Mouse (Mus musculus) intestine, embryonic 16.5 days (tissue): Measurements from ENCODE around the gene Gm9611. TPM values are rescaled to one million over a fixed set of nuclear protein-coding genes. Genes with fewer than 3 reads are reported as not detected.
"Not testable (repeated sequence)": the region's sequence is repeated elsewhere in the genome, so short reads cannot be mapped to it uniquely, and the experiment has no call there.

Source experiments
- ATAC-seq: fragments of 200-750 bp; cut with Nextera tagmentation; 2 replicates; pipeline ENCODE4 v1.8.0; 2017; ENCODE audit warnings: moderate TSS enrichment, moderate library complexity
- H3K27ac ChIP-seq: fragments of 300-500 bp; sonication (generic); 2 replicates; pipeline ENCODE4 v1.5.1; 2014; ENCODE audit warnings: mild to moderate bottlenecking, low read length
- H3K27me3 ChIP-seq: fragments of 300-500 bp; sonication (generic); replicated peaks from 2 replicates; pipeline ENCODE4 v1.6.1; 2014; ENCODE audit warnings: low read length, control low read depth, mixed read lengths; ENCODE audit not compliant: control insufficient read depth, insufficient read depth
- H3K36me3 ChIP-seq: fragments of 300-500 bp; sonication (generic); 2 replicates; pipeline ENCODE4 v1.6.1; 2014; ENCODE audit warnings: low read length, control low read depth; ENCODE audit not compliant: control insufficient read depth, insufficient read depth
- H3K4me1 ChIP-seq: fragments of 300-500 bp; sonication (generic); 2 replicates; pipeline ENCODE4 v1.6.1; 2014; ENCODE audit warnings: low read length, control low read depth, mixed read lengths; ENCODE audit not compliant: control insufficient read depth, insufficient read depth
- H3K4me2 ChIP-seq: fragments of 300-500 bp; sonication (generic); 2 replicates; pipeline ENCODE4 v1.6.1; 2014; ENCODE audit warnings: low read depth, low read length, control low read depth
- H3K4me3 ChIP-seq: fragments of 300-500 bp; sonication (generic); 2 replicates; pipeline ENCODE4 v1.5.1; 2014; ENCODE audit warnings: mild to moderate bottlenecking, low read length
- H3K9ac ChIP-seq: fragments of 300-500 bp; sonication (generic); 2 replicates; pipeline ENCODE4 v1.6.1; 2014; ENCODE audit warnings: low read depth, low read length
- H3K9me3 ChIP-seq: fragments of 300-500 bp; sonication (generic); 2 replicates; pipeline ENCODE4 v1.6.1; 2016; ENCODE audit warnings: low read length, control low read depth; ENCODE audit not compliant: control insufficient read depth
- WGBS: fragments of 180-500 bp; shearing (Covaris S2); extraction: QIAGEN DNeasy Blood & Tissue Kit; methylation state at CpG from one replicate; pipeline ENCODE4 v1.1.7; 2014; 5-methylcytosine and 5-hydroxymethylcytosine counted together
- microRNA-seq: library from miRNA; unstranded; fragments of <30 nt; microRNA quantifications from one replicate; pipeline ENCODE4, GENCODE M21; 2016
- polyA plus RNA-seq: library from polyadenylated mRNA; unstranded; fragments of >200 nt; fragmentation: Nextera tagmentation; extraction: Ambion mirVana; gene quantifications from 2 replicates; pipeline ENCODE4 v1.2.1, GENCODE M21; 2015

Gene Gm9611
- not detected in 2 replicates for polyA plus RNA-seq

DNA sequence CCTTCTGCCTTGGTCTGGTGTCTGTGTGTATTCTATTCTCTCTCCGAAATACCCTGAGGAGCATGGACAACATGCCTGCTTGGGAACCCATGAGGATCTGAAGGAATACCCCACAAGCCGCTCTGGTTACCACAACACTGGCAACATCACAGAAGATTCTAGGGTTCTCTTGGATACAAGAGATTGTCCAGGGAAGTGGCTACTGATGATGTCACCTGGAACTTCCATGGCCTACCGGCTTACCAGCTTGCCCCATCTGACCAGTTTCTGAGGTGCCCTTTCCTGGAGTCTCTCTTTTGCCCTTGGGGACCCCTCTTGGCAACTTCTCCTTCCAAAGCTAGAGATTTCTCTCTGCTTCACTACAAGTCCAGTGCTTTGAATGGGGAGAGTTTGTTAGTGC, at the start of gene Gm9611:
Gene Gm9611 (minus strand): TSS at position 101 of the 400 bp plus-strand sequence.
- H3K4me2 ChIP-seq, H3K9me3 ChIP-seq, H3K27ac ChIP-seq, H3K4me1 ChIP-seq, ATAC-seq, H3K9ac ChIP-seq, H3K36me3 ChIP-seq, H3K27me3 ChIP-seq, H3K4me3 ChIP-seq: not testable (repeated sequence)
- no CpG with 5 or more reads among the region's 3 CpGs for WGBS

DNA sequence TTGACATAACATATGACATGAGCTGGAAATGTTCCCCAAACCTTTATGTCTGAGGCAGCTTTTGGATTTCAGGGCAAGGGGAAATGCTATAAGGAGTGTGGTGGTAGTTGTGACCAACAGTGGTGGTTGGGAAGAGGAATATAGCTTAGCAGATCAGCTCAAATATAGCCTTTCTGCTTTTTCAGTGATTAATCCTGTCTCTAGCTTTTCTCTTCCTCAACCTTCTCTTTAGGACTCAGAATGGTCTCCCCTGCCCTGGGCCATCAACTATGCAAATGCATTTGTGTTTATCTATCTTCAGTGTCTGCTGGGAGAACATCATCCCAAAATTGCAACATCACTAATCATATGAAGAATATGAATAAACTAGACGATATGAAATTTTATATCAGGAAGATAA, 12.8 kb upstream of the Gm9611 start, which contains the start of gene Gm7995:
Gene Gm7995 (plus strand): TSS at position 301 of the 400 bp plus-strand sequence.
- not testable (repeated sequence) for H3K27me3 ChIP-seq, H3K27ac ChIP-seq, H3K4me1 ChIP-seq, H3K9me3 ChIP-seq, ATAC-seq, H3K4me3 ChIP-seq, H3K4me2 ChIP-seq, H3K9ac ChIP-seq, H3K36me3 ChIP-seq
- WGBS = no CpG with 5 or more reads among the region's 1 CpGs

DNA sequence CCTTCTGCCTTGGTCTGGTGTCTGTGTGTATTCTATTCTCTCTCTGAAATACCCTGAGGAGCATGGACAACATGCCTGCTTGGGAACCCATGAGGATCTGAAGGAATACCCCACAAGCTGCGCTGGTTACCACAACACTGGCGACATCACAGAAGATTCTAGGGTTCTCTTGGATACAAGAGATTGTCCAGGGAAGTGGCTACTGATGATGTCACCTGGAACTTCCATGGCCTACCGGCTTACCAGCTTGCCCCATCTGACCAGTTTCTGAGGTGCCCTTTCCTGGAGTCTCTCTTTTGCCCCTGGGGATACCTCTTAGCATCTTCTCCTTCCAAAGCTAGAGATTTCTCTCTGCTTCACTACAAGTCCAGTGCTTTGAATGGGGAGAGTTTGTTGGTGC, 37.2 kb downstream of the Gm9611 start, which contains the start of gene Gm17026:
Gene Gm17026 (minus strand): TSS at position 101 of the 400 bp plus-strand sequence.
- H3K4me3 ChIP-seq, H3K9me3 ChIP-seq, H3K36me3 ChIP-seq, H3K4me1 ChIP-seq, H3K9ac ChIP-seq, H3K27me3 ChIP-seq, ATAC-seq, H3K27ac ChIP-seq, H3K4me2 ChIP-seq: not testable (repeated sequence)
- WGBS = no CpG with 5 or more reads among the region's 3 CpGs

Small RNAs within 50 kb of the gene (microRNA-seq; reads per million reads assigned to microRNA genes)
- not detected for gene Gm25208
- not detected for gene Gm25892

Other genes with a start within 250 kb of the Gm9611 start
- not detected in 2 replicates for gene Gm7951, start 180.0 kb downstream of the Gm9611 start, polyA plus RNA-seq
- gene Gm17027, start 134.7 kb downstream of the Gm9611 start, polyA plus RNA-seq = not detected in 2 replicates
- gene Gm3573, start 106.6 kb downstream of the Gm9611 start, polyA plus RNA-seq = not detected in 2 replicates
- gene Gm17026, start 37.3 kb downstream of the Gm9611 start, polyA plus RNA-seq = not detected in 2 replicates
- gene Gm7995, start 12.9 kb upstream of the Gm9611 start, polyA plus RNA-seq = not detected in 2 replicates
- gene Gm8005, start 142.3 kb upstream of the Gm9611 start, polyA plus RNA-seq = not detected in 2 replicates
- not detected in 2 replicates for gene Gm8011, start 166.5 kb upstream of the Gm9611 start, polyA plus RNA-seq
- not detected in 2 replicates for gene Gm8020, start 205.0 kb upstream of the Gm9611 start, polyA plus RNA-seq
- not detected in 2 replicates for gene Gm8024, start 226.9 kb upstream of the Gm9611 start, polyA plus RNA-seq